Mouse (Mus musculus): ENCODE results near the gene Golga5. TPM values are rescaled to one million over a fixed set of nuclear protein-coding genes. Genes with fewer than 3 reads are reported as not detected.

Golga5 gene
- polyA plus RNA-seq, 1 experiment from 2014 or later, result 32.4 TPM

GRCm38 (mm10) chr12:102535796-102536195 is 66.9 kb downstream of the Golga5 start:
- no peaks in the 10 kb centered on the region for H3K36me3 ChIP-seq (ENCODE audit: control insufficient read depth, insufficient read depth, low read length)
- ATAC-seq (ENCODE audit: low FRiP score, low TSS enrichment), result no peak
- H3K27me3 ChIP-seq (ENCODE audit: control insufficient read depth, insufficient read depth, low read length), result no peaks in the 10 kb centered on the region
- no peak overlapping the region for H3K4me3 ChIP-seq (replicated peaks; ENCODE audit: low read depth, low read length)
- no peaks in the 10 kb centered on the region for H3K9me3 ChIP-seq (ENCODE audit: control insufficient read depth, low read length)
- peak; percentile 42 for DNase-seq
- H3K4me2 ChIP-seq (ENCODE audit: low read length), result no peak overlapping the region
- no peak overlapping the region for H3K9ac ChIP-seq (replicated peaks; ENCODE audit: low read length)
- 31% methylated on average over 1 of the region's 1 CpGs for WGBS
- H3K4me1 ChIP-seq (ENCODE audit: control insufficient read depth, insufficient read depth, low read length), result no peaks in the 10 kb centered on the region
- no peak overlapping the region for H3K27ac ChIP-seq (replicated peaks; ENCODE audit: low read depth, low read length)

- Histone ChIP-seq H3K4me3 (replicated peaks; ENCODE audit: low read depth, low read length) (no peak overlapping the region), H3K27me3 (ENCODE audit: control insufficient read depth, insufficient read depth, low read length) (no peaks in the 10 kb centered on the region), H3K9me3 (ENCODE audit: control insufficient read depth, low read length) (no peaks in the 10 kb centered on the region), H3K4me2 (ENCODE audit: low read length) (no peak overlapping the region), H3K4me1 (ENCODE audit: control insufficient read depth, insufficient read depth, low read length) (no peaks in the 10 kb centered on the region), H3K27ac (replicated peaks; ENCODE audit: low read depth, low read length) (no peak overlapping the region), H3K36me3 (ENCODE audit: control insufficient read depth, insufficient read depth, low read length) (no peaks in the 10 kb centered on the region), H3K9ac (replicated peaks; ENCODE audit: low read length) (no peak overlapping the region)
- 84% methylated on average over 8 of the region's 8 CpGs for WGBS
- ATAC-seq (ENCODE audit: low FRiP score, low TSS enrichment) (no peak), DNase-seq (no peak)
Observed at GRCm38 (mm10) chr12:102540278-102540677, 71.3 kb downstream of the Golga5 start.

- WGBS, result 96% methylated on average over 7 of the region's 7 CpGs
- Histone ChIP-seq H3K4me2 (ENCODE audit: low read length) (no peak overlapping the region), H3K27ac (replicated peaks; ENCODE audit: low read depth, low read length) (no peak overlapping the region), H3K4me1 (ENCODE audit: control insufficient read depth, insufficient read depth, low read length) (no peaks in the 10 kb centered on the region), H3K36me3 (ENCODE audit: control insufficient read depth, insufficient read depth, low read length) (no peaks in the 10 kb centered on the region), H3K4me3 (replicated peaks; ENCODE audit: low read depth, low read length) (no peak overlapping the region), H3K9me3 (ENCODE audit: control insufficient read depth, low read length) (no peaks in the 10 kb centered on the region), H3K9ac (replicated peaks; ENCODE audit: low read length) (no peak overlapping the region), H3K27me3 (ENCODE audit: control insufficient read depth, insufficient read depth, low read length) (no peaks in the 10 kb centered on the region)
- DNase-seq (no peak), ATAC-seq (ENCODE audit: low FRiP score, low TSS enrichment) (no peak)
Observed at GRCm38 (mm10) chr12:102541168-102541567, 72.2 kb downstream of the Golga5 start.

- Histone ChIP-seq H3K27me3 (ENCODE audit: control insufficient read depth, insufficient read depth, low read length) (no peaks in the 10 kb centered on the region), H3K4me3 (replicated peaks; ENCODE audit: low read depth, low read length) (no peak overlapping the region), H3K36me3 (ENCODE audit: control insufficient read depth, insufficient read depth, low read length) (no peaks in the 10 kb centered on the region), H3K4me1 (ENCODE audit: control insufficient read depth, insufficient read depth, low read length) (no peaks in the 10 kb centered on the region), H3K27ac (replicated peaks; ENCODE audit: low read depth, low read length) (peak overlapping the region; percentile 50; the same call in 1 of the 2 replicates), H3K9me3 (ENCODE audit: control insufficient read depth, low read length) (no peaks in the 10 kb centered on the region), H3K4me2 (ENCODE audit: low read length) (no peak overlapping the region), H3K9ac (replicated peaks; ENCODE audit: low read length) (no peak overlapping the region)
- peak; percentile 52 for DNase-seq
- no peak for ATAC-seq (ENCODE audit: low FRiP score, low TSS enrichment)
- WGBS, result 59% methylated on average over 6 of the region's 6 CpGs
Observed at GRCm38 (mm10) chr12:102545122-102545521, 76.2 kb downstream of the Golga5 start.

Other genes with a start within 250 kb of the Golga5 start
- 1.4 and 3.5 TPM in 2 replicates for gene Rin3, start 186.1 kb upstream of the Golga5 start, polyA plus RNA-seq (2014; fragmentation: Nextera tagmentation; extraction: Ambion mirVana)
- gene Lgmn, start 29.3 kb upstream of the Golga5 start, polyA plus RNA-seq (2014; fragmentation: Nextera tagmentation; extraction: Ambion mirVana), result 77.5 and 81.5 TPM in 2 replicates
- gene Chga, start 85.8 kb downstream of the Golga5 start, polyA plus RNA-seq (2014; fragmentation: Nextera tagmentation; extraction: Ambion mirVana), result 92.7 and 116 TPM in 2 replicates
- 24.0 and 30.1 TPM in 2 replicates for gene Itpk1, start 235.8 kb downstream of the Golga5 start, polyA plus RNA-seq (2014; fragmentation: Nextera tagmentation; extraction: Ambion mirVana)